Mouse (Mus musculus) activated CD4-positive, CD25-positive, alpha-beta regulatory T cell, adult 4 months (primary cell): ENCODE data around the gene Dmp1. TPM values are rescaled to one million over a fixed set of nuclear protein-coding genes. Genes with fewer than 3 reads are reported as not detected.

ENCODE experiments used
- ATAC-seq: one replicate; pipeline ENCODE4 v1.8.0; 2017
- polyA plus RNA-seq, 2 experiments: library from polyadenylated mRNA; unstranded; fragments of 100-300 nt; shearing (Covaris generic); gene quantifications; one replicate each; pipeline ENCODE4 v1.2.1; 2017

Gene Dmp1
- polyA plus RNA-seq: not detected

DNA sequence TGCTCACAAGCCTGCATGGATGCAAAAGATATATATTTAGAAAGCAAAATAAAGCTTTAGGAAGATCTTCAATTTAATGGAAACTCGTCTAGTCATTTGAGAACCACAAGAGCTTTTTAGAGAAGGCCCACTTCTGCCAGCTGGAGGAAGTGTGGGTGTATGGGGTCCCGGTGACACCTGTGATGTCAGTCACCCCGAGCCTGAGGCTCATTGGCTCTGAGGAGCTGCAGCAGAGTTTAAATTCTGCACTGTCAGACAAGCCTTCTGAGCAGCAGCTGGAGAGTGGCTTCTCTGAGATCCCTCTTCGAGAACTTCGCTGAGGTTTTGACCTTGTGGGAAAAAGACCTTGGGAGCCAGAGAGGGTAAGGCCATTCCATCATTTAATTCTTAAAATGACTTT is at the start of gene Dmp1:
Gene Dmp1, plus strand, starts transcription at position 263 of the 400 bp plus-strand sequence.
- no peak for ATAC-seq

DNA sequence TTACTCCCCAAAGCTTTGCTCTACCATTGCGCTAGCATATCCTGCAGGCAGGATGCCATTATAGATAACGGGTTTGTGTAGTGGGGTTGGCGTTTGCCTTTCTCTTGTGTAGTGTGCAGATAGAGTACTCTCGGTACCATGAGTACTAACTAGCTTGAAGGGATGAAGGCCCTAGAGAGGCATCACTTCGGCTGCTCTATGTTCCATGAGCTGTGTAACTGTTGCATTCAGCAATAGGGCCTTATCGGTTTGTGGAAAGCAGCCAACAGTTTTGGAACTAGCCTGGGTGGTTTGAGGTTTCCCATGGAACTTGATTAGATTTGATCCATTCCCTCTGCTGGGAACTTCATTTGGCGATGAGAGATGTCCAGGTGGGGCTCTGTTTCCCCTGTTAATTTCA is 44.7 kb upstream of the Dmp1 start:
- no peak for ATAC-seq

DNA sequence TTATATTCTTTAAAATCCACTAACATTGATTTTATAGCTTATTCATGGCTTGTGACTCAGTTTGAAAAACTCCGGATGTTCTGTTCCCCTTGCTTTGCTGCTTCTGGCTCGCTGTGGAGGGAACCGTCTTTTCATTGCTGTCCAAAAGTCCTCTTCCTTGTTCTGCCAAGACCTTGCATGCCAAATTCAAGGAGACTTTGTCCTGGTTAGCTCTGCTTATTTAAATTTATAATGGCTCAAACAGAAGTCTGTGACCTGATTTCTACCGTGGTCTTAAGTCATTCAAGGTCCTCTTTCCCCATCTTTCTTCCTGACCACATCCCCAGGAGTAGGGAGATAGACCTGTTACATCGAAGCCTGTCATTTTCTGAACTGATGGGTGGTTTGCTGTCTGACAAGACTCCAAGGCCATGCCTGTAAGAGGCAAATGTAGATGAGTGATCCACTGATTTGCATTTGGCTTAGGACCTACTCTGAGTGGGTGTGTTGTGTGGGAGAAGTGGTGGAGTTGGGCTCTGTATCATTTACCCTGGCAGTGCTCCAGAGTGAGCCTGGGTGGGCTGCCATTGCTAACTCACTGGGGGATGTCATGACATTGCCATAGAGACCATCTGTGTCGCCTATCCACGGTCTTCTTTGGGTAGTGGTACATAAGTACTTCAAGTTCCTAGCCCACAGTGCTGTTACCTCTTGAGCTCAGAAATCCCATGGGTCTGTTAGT is 43.9 kb upstream of the Dmp1 start:
- no peak for ATAC-seq

DNA sequence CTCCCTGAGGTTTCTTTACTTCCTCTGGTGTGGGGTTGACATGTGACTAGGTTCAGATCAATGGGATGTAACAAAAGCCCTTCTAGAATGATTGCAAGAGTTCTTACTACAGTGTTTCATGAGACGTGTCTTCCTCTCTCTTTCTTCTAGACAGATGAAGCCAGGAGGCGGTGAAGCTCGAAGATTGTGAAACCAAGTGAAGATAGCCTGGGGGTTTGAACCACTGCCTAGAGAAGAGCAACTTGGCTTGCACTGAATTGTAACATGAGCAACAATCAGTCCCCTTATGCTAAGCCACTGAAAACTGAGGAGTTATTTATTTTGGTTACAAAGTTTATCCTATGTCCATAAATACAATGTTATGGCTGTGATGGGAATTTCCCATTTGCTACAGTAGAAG is 41.8 kb upstream of the Dmp1 start:
- ATAC-seq: no peak

GRCm38 (mm10) chr5:104161390-104161789 is 41.0 kb upstream of the Dmp1 start:
- ATAC-seq: no peak

- ATAC-seq: no peak
Measured at GRCm38 (mm10) chr5:104163536-104163935, 38.9 kb upstream of the Dmp1 start.

GRCm38 (mm10) chr5:104170412-104170811 is 32.0 kb upstream of the Dmp1 start, which contains the start of gene Dspp:
Gene Dspp, plus strand, starts transcription at chr5:104170712.
- no peak for ATAC-seq

GRCm38 (mm10) chr5:104173094-104173493 is 29.3 kb upstream of the Dmp1 start:
- no peak for ATAC-seq

GRCm38 (mm10) chr5:104183743-104184142 is 18.7 kb upstream of the Dmp1 start:
- no peak for ATAC-seq

GRCm38 (mm10) chr5:104187281-104187680 is 15.1 kb upstream of the Dmp1 start:
- no peak for ATAC-seq

- no peak for ATAC-seq
Measured at GRCm38 (mm10) chr5:104195086-104195485, 7.3 kb upstream of the Dmp1 start.

DNA sequence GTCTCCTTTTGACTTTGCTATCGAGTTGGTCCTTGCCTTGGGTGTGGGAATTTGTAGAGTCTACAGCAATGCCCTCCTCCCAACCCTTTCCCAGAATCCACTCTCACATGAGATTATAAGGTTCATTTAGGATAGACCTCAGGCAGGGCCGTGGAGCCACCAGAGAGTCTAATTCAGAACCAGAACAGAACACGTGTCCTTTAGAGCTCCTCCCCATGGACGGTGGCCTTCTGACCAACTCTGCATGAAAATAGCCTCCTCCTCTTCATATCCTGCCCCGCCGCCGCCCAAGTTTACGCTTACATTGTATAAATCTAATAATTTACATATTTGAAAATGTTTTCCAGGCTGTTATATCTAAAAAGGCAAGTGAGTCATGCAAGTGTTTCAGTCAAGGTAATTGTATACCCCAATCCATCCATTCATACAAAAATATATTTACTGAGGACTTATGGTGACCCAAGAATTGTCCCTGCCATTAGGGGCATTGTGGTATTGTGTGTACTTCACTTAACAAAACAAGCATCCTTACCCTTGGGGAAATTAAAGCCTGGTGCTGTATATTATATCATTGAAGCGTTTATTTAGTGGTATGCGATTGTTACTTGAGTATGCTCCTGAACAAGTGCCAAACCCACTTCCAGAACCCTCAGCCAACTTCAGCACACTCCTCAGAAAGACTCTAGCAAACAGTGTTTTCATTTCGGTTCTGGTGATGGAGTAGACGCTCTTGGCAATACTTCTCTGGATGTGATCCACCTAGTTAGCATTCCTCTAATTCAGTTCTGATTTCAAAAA is 1.1 kb upstream of the Dmp1 start:
- no peak for ATAC-seq

DNA sequence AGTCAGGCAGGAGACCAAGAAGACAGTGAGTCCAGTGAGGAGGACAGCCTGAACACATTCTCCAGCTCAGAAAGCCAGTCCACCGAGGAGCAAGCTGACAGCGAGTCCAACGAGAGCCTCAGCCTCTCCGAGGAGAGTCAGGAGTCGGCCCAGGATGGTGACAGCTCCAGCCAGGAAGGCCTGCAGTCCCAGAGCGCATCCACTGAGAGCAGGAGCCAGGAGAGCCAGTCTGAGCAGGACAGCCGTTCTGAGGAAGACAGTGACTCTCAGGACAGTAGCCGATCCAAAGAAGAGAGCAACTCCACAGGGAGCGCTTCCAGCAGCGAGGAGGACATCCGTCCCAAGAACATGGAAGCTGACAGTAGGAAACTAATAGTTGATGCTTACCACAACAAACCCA is 10.1 kb downstream of the Dmp1 start:
- ATAC-seq: no peak

GRCm38 (mm10) chr5:104218926-104219325 is 16.5 kb downstream of the Dmp1 start:
- no peak for ATAC-seq

GRCm38 (mm10) chr5:104224299-104224698 is 21.9 kb downstream of the Dmp1 start:
- ATAC-seq: no peak

DNA sequence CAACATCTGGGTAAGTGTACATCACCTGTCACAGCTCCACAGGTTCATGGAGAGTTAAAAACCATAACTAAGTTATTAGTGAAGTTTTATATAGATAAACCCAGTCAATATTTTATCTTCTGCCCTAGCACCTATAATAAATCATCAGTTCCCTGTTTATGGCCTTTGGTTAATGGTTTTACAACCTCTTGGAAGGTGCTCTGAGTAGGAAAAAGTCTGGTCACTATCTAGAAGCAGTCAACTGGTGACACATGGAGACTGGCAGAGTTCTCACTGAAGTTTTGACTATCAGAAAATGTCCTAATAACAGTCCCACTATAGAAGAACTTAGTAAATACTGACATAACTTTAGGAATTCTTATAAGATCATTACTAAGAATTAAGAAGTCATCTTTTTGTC is 22.3 kb downstream of the Dmp1 start:
- ATAC-seq: no peak

GRCm38 (mm10) chr5:104228497-104228896 is 26.1 kb downstream of the Dmp1 start:
- no peak for ATAC-seq

DNA sequence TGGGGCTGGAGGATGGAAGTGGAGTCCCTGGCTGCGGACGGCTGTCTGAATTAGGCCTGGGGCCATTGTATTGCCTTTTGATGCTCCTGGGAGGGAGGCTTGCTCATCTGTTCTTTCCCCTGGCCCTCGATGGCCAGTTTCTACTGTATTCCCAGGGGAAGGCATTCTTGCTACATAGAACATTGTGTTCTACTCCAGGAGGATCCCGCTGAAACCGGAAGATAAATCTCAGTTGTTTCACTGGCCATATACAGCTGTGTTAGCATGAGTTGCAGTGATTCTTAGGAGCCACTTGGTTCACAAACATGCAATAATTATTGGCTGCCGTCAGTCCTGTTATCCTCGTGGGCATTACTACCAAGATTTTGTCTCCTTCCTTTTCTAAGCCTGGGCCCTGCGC is 34.3 kb downstream of the Dmp1 start:
- no peak for ATAC-seq

GRCm38 (mm10) chr5:104239674-104240378 is 37.4 kb downstream of the Dmp1 start:
- ATAC-seq: no peak

- ATAC-seq: no peak
Measured at GRCm38 (mm10) chr5:104244261-104244660, 41.8 kb downstream of the Dmp1 start.

DNA sequence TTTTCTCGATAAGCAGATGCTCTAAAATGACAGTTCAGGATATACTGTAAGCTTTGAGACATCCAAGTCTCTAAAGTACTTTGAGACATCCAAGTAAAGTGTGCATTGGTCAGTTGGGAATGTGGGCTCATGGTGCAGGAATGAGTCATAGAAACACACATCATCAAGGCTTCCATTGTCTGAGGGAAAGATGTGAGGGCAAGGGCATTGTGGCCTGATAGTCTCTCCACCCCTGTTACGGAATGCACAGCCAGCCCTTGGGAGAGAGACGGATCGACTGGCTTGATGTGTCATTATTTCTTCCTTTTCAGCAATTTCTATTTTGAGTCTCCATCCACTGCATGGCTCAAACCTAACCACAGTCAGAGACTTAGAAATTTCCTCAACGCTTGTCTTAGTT is 49.4 kb downstream of the Dmp1 start:
- ATAC-seq: no peak

GRCm38 (mm10) chr5:104256585-104256984 is 54.2 kb downstream of the Dmp1 start:
- no peak for ATAC-seq

- no peak for ATAC-seq
Measured at GRCm38 (mm10) chr5:104261908-104262461, 59.6 kb downstream of the Dmp1 start.
